Mouse (Mus musculus): ENCODE data around the gene Gpr155.

- no peak for TF ChIP-seq CTCF (IDR thresholded peaks at IDR 0.05)
- no peak for TF ChIP-seq EP300 (IDR thresholded peaks at IDR 0.05)
These were observed 84.4 kb downstream of the Gpr155 start for GRCm38 (mm10) chr2:73301979-73302378.

Measured in lung, postnatal 0 days (tissue).